Mouse (Mus musculus): ENCODE measurements around the gene D5Ertd579e.

DNA sequence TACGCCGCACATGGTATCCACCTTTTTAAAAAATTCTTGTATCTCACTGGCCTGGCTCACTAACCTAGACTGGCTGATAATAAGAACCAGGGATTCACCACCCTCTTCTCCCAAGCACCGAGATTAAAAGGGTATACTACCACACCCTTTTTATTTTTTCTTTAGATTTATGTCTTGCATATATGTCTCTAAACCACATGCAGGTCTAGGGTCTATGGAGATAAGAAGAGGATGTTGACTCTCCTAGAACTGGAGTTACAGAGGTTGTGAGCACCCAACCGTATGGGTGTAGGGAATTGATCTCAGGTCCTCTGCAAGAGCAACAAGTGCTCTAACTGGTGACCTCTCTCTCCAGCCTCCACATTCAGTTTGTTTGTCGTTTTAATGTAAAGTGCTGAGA lies 17.9 kb downstream of the D5Ertd579e start:
- TF ChIP-seq CTCF (conservative IDR thresholded peaks at IDR 0.05; ENCODE audit: low read length): no peak
- TF ChIP-seq POU5F1 (IDR thresholded peaks at IDR 0.05; ENCODE audit: borderline replicate concordance, low read length): no peak

All from E14TG2a.4 (cell line).